ENCODE assay signal across 15 mouse cellular contexts in genomic region chr15:78711935-78712334, GRCm38 (mm10). TPM values are rescaled to one million over a fixed set of nuclear protein-coding genes. Genes with fewer than 3 reads are reported as not detected.
DNase-seq lines count a peak whose midpoint lies in the region; ATAC-seq lines count a peak whose summit lies in the region.
"Had no signal": no experiment of that assay in that cellular context is flagged by ENCODE, and none has a peak within 500 bp of the region (broad histone marks: within the 10 kb centered on the region; RNA-seq: fewer than 3 reads in every experiment).

No protein-coding gene starts in this region.

- intact Hi-C loops in left cerebral cortex, postnatal 25 days (cut with DNase I): loop anchor here (1.0 to 5.0 kb wide), 5 partner anchors 27 to 275 kb away; partner anchors contain the start of gene Sstr3
- intact Hi-C loops in heart, postnatal 10 days (cut with DNase I): no loop called here

- H3K4me2 ChIP-seq in hindbrain, embryonic 15.5 days: peak overlapping the region; percentile 61

- H3K27ac ChIP-seq in hindbrain, embryonic 15.5 days (replicated peaks): no peak overlapping the region
- H3K27ac ChIP-seq: liver, embryonic 13.5 days had no signal

- 68% methylated on average over 7 of the region's 7 CpGs for WGBS in hindbrain, embryonic 15.5 days

- H3K36me3 ChIP-seq in hindbrain, embryonic 15.5 days: no peaks in the 10 kb centered on the region
- H3K36me3 ChIP-seq: liver, embryonic 13.5 days had no signal

- H3K27me3 ChIP-seq in hindbrain, embryonic 15.5 days: 0 out of 2 replicates have a peak, but pooled peaks cover 7% of the 10 kb centered on the region

- H3K9me3 ChIP-seq in hindbrain, embryonic 15.5 days: no peaks in the 10 kb centered on the region
- H3K9me3 ChIP-seq: liver, embryonic 13.5 days had no signal

- ATAC-seq in hindbrain, embryonic 15.5 days (ENCODE audit: low FRiP score, low read depth): no peak

- H3K4me3 ChIP-seq in hindbrain, embryonic 15.5 days: peak overlapping the region; percentile 34
- H3K4me3 ChIP-seq: liver, embryonic 13.5 days had no signal

- peak; percentile 84 for DNase-seq in layer of hippocampus, adult 18-20 months (ENCODE audit: low spot score in 2 of 2)
- DNase-seq in layer of hippocampus, postnatal 14 days (ENCODE audit: low spot score in 2 of 2): no peak
- peak; percentile 75 to 94 for DNase-seq in left cerebral cortex, postnatal 25 days (ENCODE audit: low spot score in 2 of 2)
- peak; percentile 65 for DNase-seq in right cerebral cortex, postnatal 14 days
- DNase-seq in cerebellum, postnatal 36 days: no peak
- DNase-seq in urinary bladder, adult 2 months (ENCODE audit: low spot score): no peak
- no peak for DNase-seq in heart, postnatal 10 days
- DNase-seq: adrenal gland, postnatal 14 days; cerebellum, adult 11-12 months; kidney, postnatal 10 days; liver, embryonic 13.5 days; lung, postnatal 36 days had no signal

- H3K9ac ChIP-seq in hindbrain, embryonic 15.5 days: no peak overlapping the region
- H3K9ac ChIP-seq: liver, embryonic 13.5 days had no signal

- H3K4me1 ChIP-seq in hindbrain, embryonic 15.5 days (replicated peaks): peaks cover 72% of the 10 kb centered on the region
- H3K4me1 ChIP-seq: liver, embryonic 13.5 days had no signal

RNA-seq across cellular contexts. Expression of gene Elfn2, which starts 6.6 kb away (rescaled TPM):
- 100 to 1,000 TPM; 206 to 214 TPM for total RNA-seq in layer of hippocampus, adult 18-20 months (2021)
- total RNA-seq in layer of hippocampus, postnatal 14 days (2021): 100 to 1,000 TPM; 161 to 171 TPM
- polyA plus RNA-seq in hindbrain, embryonic 15.5 days (2015; fragmentation: Nextera tagmentation; extraction: Ambion mirVana): 10.6 and 11.7 TPM in 2 replicates
- total RNA-seq in left cerebral cortex, postnatal 25 days (2021): 100 to 1,000 TPM; 137 to 153 TPM
- polyA plus RNA-seq in urinary bladder, adult 2 months (2012; rRNA removed): 0.03 and 0.04 TPM in 2 replicates
- total RNA-seq in heart, postnatal 10 days (2021): 1 to 10 TPM; 1.2 TPM
- polyA plus RNA-seq: C2C12; embryonic facial prominence, embryonic 11.5 days had no signal

Comparison
In these comparisons a context has a peak if more than half of its experiments do, and no peak if none do; other contexts are left out.
1. DNase-seq: peak in layer of hippocampus, adult 18-20 months (2 of 2), left cerebral cortex, postnatal 25 days (2 of 2) and right cerebral cortex, postnatal 14 days (single experiment); none in layer of hippocampus, postnatal 14 days (0 of 2), cerebellum, postnatal 36 days (0 of 2), urinary bladder, adult 2 months (single experiment) and heart, postnatal 10 days (0 of 2).
2. RNA of gene Elfn2, which starts 6.6 kb away (total RNA-seq): 206 to 214 TPM in layer of hippocampus, adult 18-20 months, 161 to 171 TPM in layer of hippocampus, postnatal 14 days and 137 to 153 TPM in left cerebral cortex, postnatal 25 days; 1.2 TPM in heart, postnatal 10 days; every median in the first group is over 10 times any median in the second.